Mouse (Mus musculus) left cerebral cortex, adult 2 months (tissue): ENCODE data around the gene Il16. TPM values are rescaled to one million over a fixed set of nuclear protein-coding genes. Genes with fewer than 3 reads are reported as not detected.

ENCODE experiments used
- DNase-seq, 2 experiments: peaks; one replicate each; pipeline ENCODE4 v3.0.0; 2021 to 2022; ENCODE audit warnings: low spot score in 2 of 2, mixed read lengths in 1 of 2; ENCODE audit errors: extremely low spot score in 1 of 2
- H3K27ac ChIP-seq: fragments of 200-600 bp; 2 replicates; pipeline ENCODE4 v1.8.1; 2022
- H3K4me3 ChIP-seq: fragments of 200-600 bp; 2 replicates; pipeline ENCODE4 v1.8.1; 2022
- CTCF ChIP-seq: fragments of 200-600 bp; IDR thresholded peaks from 2 replicates; pipeline ENCODE4 v1.8.1; 2022; ENCODE audit warnings: antibody characterized with exemption, mild to moderate bottlenecking, moderate library complexity
- intact Hi-C: fragments of 180-260 bp; cut with DNase I; formaldehyde crosslinking; loops from one replicate; pipeline ENCODE4 v1.15.1; 2025
- total RNA-seq, 2 experiments: library from RNA; stranded (reverse); gene quantifications; 2 replicates each; pipeline ENCODE4 v1.2.3; 2021

Gene Il16
- total RNA-seq, 2 experiments from 2014 or later, result 2.2 to 2.4 TPM

DNA sequence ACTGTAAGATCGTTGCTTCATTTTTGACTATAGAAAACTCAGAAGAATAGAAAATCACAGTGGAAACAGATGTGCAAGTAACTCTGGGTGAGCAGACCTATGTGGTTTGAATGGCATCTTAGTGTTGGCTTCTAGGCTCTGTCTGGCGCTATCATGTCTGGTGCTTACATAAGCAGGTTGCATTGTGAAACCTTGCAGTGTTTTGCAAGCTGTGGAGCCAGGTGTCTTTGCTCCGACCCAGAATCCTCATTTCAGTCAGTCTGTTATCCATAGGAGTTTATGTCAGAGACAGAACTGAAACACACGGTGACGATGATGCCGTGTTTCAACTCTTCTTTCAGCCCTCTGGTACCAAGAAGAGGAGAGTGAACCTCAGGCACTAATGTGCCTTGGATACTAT is 111.7 kb downstream of the Il16 start:
- no peak overlapping the region for H3K4me3 ChIP-seq
- no peak overlapping the region for H3K27ac ChIP-seq
- DNase-seq, result no peak
- intact Hi-C loops, result no loop called here
- TF ChIP-seq CTCF, result no peak

DNA sequence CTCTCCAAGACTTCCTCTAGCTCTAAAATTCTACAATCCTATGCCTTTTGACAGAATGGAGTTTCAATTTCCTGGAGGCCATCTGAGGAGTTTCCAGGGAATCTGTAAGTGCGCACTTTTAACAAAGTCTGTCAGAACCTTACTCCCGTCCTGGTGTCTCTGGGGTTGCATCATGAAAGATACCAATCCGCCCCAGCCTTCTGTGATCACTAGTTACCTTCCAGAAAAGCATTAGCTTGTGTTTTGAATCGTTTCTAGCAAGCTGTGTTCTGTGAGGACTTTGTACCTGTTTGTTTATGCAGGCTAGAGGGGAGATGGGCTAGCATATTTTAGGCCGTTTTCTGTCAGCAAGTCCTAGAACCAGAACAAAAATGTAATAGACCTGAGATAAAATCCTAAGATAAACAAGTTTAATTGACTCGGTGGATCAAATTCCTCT is 112.8 kb downstream of the Il16 start:
- peak overlapping the region; percentile 64 for H3K4me3 ChIP-seq
- no peak overlapping the region for H3K27ac ChIP-seq
- intact Hi-C loops, result no loop called here
- no peak for TF ChIP-seq CTCF
- no peak for DNase-seq

DNA sequence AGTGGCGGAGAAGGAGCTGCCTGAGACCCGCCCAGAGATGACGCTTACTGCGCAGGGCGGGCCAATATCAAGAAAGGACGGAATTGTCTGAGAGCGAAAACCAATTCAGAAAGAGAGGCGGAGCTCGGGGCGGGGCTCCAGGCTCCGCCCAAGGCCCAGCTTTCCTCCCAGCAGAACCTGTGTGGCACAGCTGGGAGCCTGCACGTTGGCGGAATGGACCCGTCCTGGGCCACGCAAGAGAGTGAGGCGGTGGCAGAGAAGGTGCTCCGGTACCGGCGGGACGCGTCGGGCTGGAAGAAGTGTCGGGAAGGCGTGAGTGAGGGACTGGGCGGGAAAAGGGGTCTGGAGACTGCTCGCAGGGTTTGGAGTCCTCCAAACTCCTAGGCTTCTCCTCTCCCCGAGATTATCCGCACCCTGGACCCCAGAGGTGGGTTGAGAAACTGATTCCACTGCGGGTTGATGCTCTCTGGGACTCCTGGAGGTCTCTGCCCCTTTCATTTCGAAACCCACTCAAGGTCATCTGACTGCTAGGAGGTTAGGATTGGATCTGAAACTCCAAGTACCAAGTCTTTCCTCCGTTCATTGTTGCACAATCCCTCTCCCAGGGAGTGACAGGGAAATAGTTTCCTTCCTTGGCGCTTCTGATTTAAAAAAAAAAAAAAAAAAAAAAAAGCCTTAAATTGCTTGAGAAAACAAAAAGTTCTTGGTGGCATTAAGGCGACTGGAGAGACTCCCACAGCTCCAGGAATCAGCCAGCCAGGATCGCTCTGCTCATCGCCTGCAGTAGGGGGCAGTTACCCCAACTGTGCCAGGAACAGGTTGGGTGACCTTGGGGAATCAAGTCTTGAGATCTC is 113.5 kb downstream of the Il16 start, which contains the start of gene Stard5:
Gene Stard5 (plus strand): TSS at position 132 of the 854 bp plus-strand sequence.
- peak within 1 kb of the TSS; percentile 64 for H3K4me3 ChIP-seq
- peak within 1 kb of the TSS; percentile 80 for H3K27ac ChIP-seq
- peak; percentile 86 to 89 for DNase-seq
- intact Hi-C loops, result no loop called here
- TF ChIP-seq CTCF, result no peak; the same call in 1 of the 2 replicates

DNA sequence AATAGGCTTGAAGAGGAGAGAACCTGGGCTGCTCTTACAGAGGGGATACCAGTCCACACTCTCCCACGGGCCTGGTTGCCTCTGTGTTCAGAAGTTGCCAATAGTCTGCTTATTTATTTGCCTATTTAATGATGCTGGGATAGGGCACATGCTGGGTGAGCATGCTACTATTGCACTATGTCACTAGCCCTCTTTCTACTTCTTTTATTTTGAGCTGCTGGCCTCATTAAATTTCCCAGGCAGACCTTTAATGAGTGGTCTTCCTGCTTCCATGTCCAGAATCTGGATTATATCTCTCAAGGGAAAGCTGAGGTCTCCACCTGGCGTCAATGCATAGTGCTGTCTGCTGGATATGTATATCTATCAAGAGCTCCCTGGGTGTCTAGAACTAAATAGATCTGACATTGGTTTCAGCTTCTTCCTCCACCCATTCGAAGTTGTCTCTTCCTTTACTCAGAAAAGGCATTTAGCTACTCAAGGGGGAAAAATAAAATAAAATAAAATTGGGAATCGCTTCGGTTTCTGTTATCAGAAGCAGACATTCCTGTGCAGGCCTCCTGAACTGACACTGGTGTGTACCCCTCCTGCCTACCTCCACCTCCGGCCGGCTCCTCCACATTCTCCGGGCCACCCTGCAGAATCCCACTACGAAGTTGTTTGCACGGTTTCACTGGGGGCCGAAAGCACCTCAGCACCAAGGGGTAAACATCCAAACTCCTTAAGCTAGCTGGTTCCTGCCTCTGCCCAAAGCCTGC is 114.3 kb downstream of the Il16 start:
- no peak for DNase-seq
- Histone ChIP-seq H3K27ac (peak overlapping the region; percentile 80), H3K4me3 (peak overlapping the region; percentile 64)
- TF ChIP-seq CTCF, result peak; percentile 30; the same call in 1 of the 2 replicates
- intact Hi-C loops, result no loop called here

DNA sequence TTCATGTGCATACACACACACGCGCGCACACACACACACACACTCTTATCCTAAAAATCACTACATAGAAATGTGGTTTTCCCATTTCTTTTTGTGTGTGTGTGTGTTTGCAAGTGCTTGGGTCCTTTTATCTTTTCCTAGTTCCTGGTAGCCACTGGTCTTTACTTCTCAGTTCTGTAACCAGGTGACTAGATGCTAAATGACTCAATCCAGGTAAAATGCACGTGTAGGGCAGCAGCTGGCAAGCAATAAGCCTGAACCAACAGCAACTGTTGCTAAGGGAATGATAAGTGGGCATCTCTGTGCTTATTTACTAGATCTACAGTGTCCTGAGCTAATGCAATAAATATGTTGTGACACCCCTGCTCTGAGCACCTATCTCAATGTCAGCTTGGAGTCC is 118.2 kb downstream of the Il16 start:
- Histone ChIP-seq H3K27ac (no peak overlapping the region), H3K4me3 (no peak overlapping the region)
- no peak for DNase-seq
- intact Hi-C loops, result no loop called here
- TF ChIP-seq CTCF, result no peak

DNA sequence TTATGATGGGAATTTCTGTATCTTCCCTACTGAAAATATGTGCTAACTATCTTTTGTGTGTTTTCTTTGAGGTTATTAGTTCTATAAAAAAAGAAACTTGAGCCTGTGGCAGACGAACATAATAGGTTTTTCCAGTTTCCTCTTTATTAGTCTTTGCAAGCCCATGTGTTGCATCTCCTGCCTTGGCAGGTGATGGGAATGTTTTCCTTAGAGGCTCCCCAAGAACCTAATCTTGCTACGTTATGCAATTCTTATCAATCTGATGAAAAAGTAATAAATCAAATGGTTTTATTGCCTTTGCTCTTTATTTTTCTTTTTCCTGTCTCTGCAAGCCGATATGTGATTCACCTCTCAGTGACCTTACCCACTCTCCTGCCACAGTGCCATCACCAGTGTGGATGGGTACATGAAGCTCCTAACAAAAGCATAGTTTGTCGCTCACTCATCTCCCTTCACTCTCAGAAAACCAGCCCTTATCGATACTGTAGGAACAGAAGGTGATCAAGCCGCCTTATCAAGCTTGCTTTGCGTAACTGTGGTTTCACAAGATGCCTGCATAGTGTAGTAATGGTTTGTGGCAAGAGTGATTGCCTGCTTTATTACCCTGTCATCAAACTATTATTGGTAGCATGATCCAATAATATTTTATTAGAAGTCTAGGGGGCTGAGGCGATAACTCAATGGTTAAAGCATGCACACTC is 118.8 kb downstream of the Il16 start:
- H3K4me3 ChIP-seq, result no peak overlapping the region
- TF ChIP-seq CTCF, result no peak
- H3K27ac ChIP-seq, result no peak overlapping the region
- intact Hi-C loops, result no loop called here
- no peak for DNase-seq

DNA sequence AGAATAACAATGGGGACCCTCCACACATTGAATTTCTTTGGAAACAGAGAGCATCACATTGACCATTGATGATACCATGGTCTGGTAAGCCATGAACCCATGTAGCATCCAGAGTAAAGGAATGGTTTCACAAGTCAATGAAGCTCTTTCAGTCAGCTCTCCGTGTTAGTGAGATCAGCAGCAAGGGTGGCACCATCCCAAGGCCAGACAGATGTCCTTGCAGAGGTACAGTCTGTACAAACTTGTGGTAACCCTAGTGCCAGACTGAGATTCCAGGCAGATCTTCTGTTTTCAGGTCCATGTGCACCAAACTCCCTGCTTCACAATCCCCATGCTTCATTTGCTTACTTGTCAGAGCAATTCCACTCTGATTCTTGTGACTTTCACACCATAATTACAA is 121.5 kb downstream of the Il16 start:
- intact Hi-C loops, result no loop called here

DNA sequence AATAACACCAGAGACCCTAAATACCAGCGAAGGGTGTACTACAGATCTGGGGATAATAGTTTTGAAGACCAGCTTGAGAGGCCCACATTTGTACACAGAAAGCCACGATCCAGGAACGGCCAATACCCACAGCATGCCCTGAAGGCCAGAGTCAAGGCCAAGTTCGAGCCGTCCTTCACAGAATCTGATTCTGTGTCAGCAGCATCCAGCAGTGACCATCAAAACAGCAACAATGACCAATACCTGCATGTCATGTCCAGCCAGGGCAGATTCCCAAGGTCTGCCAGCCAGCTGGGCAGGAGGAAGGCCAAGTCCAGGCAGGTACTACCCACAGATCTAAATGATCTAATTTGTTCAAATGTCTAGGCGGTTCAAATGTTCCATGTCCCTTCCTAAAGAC is 122.9 kb downstream of the Il16 start:
- Histone ChIP-seq H3K4me3 (no peak overlapping the region), H3K27ac (no peak overlapping the region)
- intact Hi-C loops, result no loop called here
- no peak for TF ChIP-seq CTCF
- DNase-seq, result no peak

More for the DNA sequence above, 121.5 kb downstream of the Il16 start:
- Histone ChIP-seq H3K4me3 (no peak overlapping the region), H3K27ac (no peak overlapping the region)
- no peak for DNase-seq
- TF ChIP-seq CTCF, result no peak

DNA sequence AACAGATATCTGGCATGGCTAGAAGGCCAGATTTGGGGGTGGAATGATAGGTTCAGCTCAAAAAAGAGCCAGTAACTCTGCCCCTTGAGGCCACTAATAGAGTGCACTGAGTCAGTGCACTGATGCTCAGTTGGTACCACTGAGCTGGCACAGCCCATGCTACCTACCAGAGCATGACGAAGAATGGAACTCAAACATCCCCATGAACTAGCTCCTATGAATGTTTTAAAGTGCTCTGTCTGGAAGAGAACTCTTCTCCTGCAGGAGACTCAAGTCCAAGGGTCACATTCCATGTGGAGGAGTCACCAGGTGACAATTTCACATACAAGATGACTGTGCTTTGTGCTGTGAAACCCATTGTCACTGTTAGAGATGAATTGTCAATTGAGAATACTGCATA is 126.8 kb downstream of the Il16 start:
- intact Hi-C loops, result no loop called here
- no peak overlapping the region for H3K27ac ChIP-seq
- no peak overlapping the region for H3K4me3 ChIP-seq
- no peak for TF ChIP-seq CTCF
- no peak for DNase-seq

DNA sequence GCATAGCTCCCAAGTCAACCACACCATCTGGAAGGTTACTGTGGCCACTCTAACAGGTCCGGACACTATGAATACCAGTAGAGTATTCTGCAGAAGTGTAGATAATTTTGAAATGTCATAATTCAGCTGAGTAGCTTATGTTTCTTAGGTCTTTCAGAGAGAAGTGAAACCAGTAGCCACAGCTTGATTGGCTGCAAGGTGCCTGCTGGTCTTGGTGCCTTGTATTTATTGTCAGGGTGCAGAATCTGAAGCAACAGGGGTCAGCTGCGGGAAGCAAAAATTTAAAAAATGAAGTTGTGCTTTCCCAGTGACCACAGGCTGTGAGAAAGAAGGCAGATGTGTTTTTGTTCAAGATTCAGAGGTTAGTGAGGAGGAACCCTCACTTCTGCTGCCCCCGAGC is 129.3 kb downstream of the Il16 start:
- no peak for DNase-seq
- no peak overlapping the region for H3K27ac ChIP-seq
- intact Hi-C loops, result no loop called here
- H3K4me3 ChIP-seq, result no peak overlapping the region
- no peak for TF ChIP-seq CTCF

DNA sequence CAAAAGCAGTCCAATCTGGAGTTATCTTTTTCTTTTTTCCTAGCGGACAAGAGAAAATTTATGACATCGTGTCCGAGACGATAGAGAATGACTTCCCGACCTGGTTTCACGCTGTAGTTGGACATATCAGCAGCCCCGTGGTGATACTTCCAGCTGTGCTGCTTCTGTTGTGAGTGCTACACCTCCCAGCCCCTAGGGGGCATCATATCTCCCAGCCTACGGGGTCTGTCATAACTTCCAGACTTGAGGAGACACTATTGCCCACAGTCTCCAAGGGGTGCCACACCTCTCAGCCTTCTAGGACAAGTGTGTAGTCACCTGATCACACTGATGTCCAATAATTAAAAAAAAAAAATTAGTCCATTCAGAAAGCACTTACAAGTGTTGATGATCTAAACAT is 129.7 kb downstream of the Il16 start:
- Histone ChIP-seq H3K27ac (no peak overlapping the region), H3K4me3 (no peak overlapping the region)
- intact Hi-C loops, result no loop called here
- peak; percentile 21 for TF ChIP-seq CTCF
- no peak for DNase-seq

DNA sequence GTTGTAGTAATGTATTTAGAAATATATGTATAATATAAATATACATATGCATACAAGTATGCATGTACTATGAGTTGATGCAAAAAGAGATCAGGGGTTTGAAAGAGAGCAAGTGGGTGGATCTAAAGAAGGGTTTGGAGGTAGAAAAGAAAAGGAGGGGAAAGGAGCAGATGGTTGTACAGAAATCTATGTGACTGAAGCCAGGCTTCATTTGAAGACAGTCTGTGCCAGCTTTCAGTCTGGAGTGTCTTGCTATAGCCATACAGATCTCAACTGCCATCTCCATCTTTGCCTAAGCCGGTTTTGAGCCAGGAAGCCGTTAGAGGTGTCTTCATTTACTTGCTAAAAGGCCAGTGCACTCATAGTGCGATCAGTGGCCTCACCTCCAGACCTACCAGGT is 130.3 kb downstream of the Il16 start:
- Histone ChIP-seq H3K4me3 (no peak overlapping the region), H3K27ac (no peak overlapping the region)
- intact Hi-C loops, result no loop called here
- no peak for DNase-seq
- no peak for TF ChIP-seq CTCF
